Mouse (Mus musculus): ENCODE measurements around the gene Gm26661. TPM values are rescaled to one million over a fixed set of nuclear protein-coding genes. Genes with fewer than 3 reads are reported as not detected.

The Gm26661 gene
- polyA plus RNA-seq, 1 experiment from 2014 or later, result 1.2 TPM

DNA sequence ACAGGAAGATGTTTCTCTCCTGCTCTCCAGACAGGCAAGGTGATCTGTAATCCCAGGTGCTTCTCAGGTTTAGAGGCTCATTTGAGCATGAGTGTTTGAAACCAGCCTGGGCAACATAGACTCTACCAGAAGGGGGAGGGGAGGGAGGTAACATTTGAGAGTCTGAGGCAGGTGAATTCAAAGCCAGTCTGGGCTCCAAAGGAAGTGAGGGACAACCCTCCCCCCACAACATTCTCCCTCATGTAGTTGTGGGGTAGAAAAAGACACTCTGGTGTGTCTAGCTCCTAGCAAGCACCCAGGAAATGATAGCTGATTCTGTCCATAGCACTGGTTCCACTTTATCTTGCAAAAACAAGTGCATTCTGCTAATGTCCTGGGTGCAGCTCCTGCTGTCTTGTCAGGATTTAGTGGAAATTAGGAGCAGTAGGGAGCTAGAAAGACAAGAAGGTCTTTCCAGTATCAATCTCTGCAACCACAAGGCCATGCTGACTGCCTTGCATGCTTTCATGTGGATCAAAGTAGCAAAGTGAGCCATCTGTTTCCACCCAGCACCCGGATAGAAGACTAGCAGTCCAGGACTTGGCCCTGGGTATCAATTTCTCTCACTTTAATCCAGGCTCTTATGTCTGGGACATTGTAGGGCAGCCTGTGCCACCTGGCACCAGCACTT is 40.5 kb downstream of the Gm26661 start:
- Histone ChIP-seq H3K27ac (ENCODE audit: low read length) (no peak overlapping the region), H3K27me3 (ENCODE audit: control insufficient read depth, insufficient read depth, low read depth, low read length) (no peaks in the 10 kb centered on the region), H3K9me3 (replicated peaks; ENCODE audit: control insufficient read depth, low read length, poor library complexity, severe bottlenecking) (no peaks in the 10 kb centered on the region), H3K4me2 (ENCODE audit: low read length) (no peak overlapping the region), H3K4me1 (ENCODE audit: control insufficient read depth, insufficient read depth, low read length) (no peaks in the 10 kb centered on the region), H3K9ac (ENCODE audit: low read depth, low read length) (no peak overlapping the region), H3K4me3 (ENCODE audit: low read depth, low read length) (no peak overlapping the region), H3K36me3 (ENCODE audit: control insufficient read depth, insufficient read depth, low read length) (no peaks in the 10 kb centered on the region)
- no peak for ATAC-seq
- 68% methylated on average over 1 of the region's 1 CpGs for WGBS

DNA sequence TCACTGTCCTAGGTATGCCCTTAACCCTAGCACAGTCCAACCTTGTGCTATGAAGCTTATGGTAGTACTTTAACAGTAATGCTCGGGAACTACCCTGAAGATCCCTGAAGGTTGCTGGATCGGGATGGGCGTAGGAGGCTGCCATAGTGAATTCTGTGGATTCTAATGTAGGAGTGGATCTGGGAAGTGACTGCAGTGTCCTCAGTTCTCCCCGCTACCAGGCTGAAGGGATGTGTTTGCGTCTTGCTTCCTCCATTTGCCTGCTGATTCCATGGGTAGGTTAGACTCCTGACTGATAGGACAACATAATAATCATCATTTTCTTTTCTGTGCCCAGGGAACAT is 41.0 kb downstream of the Gm26661 start:
- no peak for ATAC-seq
- H3K4me1 ChIP-seq (ENCODE audit: control insufficient read depth, insufficient read depth, low read length), result no peaks in the 10 kb centered on the region
- H3K9me3 ChIP-seq (replicated peaks; ENCODE audit: control insufficient read depth, low read length, poor library complexity, severe bottlenecking), result no peaks in the 10 kb centered on the region
- H3K9ac ChIP-seq (ENCODE audit: low read depth, low read length), result no peak overlapping the region
- no peak overlapping the region for H3K4me2 ChIP-seq (ENCODE audit: low read length)
- no peak overlapping the region for H3K4me3 ChIP-seq (ENCODE audit: low read depth, low read length)
- H3K27ac ChIP-seq (ENCODE audit: low read length), result no peak overlapping the region
- H3K27me3 ChIP-seq (ENCODE audit: control insufficient read depth, insufficient read depth, low read depth, low read length), result no peaks in the 10 kb centered on the region
- H3K36me3 ChIP-seq (ENCODE audit: control insufficient read depth, insufficient read depth, low read length), result no peaks in the 10 kb centered on the region
- 97% methylated on average over 5 of the region's 5 CpGs for WGBS

DNA sequence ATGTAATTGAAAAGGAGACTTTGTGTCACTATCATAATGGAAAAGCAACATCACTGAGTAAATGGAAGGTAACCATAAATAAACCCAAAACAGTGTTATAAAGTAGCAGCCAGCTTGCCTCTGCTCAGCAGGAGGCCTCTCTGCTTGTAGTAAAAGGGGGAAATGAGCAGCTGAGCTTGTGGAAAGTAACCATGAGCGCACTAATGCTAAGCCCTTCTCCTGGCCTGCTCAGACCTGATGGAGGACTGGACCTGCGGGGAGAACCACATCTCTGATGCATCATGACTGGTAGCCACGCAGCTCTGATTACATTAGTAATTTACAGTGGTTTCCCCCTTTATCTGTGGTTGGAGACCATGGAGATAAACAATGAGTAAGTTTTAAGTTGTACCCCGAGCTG is 42.1 kb downstream of the Gm26661 start:
- Histone ChIP-seq H3K4me3 (ENCODE audit: low read depth, low read length) (no peak overlapping the region), H3K9ac (ENCODE audit: low read depth, low read length) (no peak overlapping the region), H3K27me3 (ENCODE audit: control insufficient read depth, insufficient read depth, low read depth, low read length) (no peaks in the 10 kb centered on the region), H3K9me3 (replicated peaks; ENCODE audit: control insufficient read depth, low read length, poor library complexity, severe bottlenecking) (no peaks in the 10 kb centered on the region), H3K36me3 (ENCODE audit: control insufficient read depth, insufficient read depth, low read length) (no peaks in the 10 kb centered on the region), H3K27ac (ENCODE audit: low read length) (no peak overlapping the region), H3K4me1 (ENCODE audit: control insufficient read depth, insufficient read depth, low read length) (no peaks in the 10 kb centered on the region), H3K4me2 (ENCODE audit: low read length) (no peak overlapping the region)
- WGBS, result 79% methylated on average over 4 of the region's 4 CpGs
- ATAC-seq, result no peak

DNA sequence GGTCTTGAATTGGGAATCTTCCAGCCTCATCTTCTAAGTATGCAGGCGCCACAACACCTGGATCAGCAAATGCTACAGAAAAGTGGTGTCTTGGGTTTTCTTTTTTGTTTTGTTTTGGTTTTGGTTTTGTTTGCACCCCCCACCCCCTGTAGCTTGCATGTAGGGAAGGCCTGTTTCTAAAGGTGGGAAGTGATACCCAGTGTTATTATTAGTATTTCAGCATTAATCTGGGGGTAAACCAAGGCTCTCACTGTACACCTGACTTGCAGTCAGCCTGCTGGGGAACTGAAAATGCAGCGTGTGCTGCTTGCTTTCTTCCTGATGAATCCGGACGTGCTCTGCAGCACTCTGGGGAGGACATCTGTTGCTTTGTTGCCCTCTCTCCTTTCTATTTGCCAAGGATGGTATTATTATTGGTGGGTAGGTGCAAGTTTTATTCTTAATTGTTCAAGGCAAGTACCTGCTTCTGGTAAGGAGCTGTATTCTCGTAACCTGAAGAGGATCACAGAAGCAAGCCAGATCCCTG is 47.2 kb downstream of the Gm26661 start:
- Histone ChIP-seq H3K36me3 (ENCODE audit: control insufficient read depth, insufficient read depth, low read length) (no peaks in the 10 kb centered on the region), H3K27ac (ENCODE audit: low read length) (no peak overlapping the region), H3K4me3 (ENCODE audit: low read depth, low read length) (no peak overlapping the region), H3K9ac (ENCODE audit: low read depth, low read length) (no peak overlapping the region), H3K27me3 (ENCODE audit: control insufficient read depth, insufficient read depth, low read depth, low read length) (no peaks in the 10 kb centered on the region), H3K4me1 (ENCODE audit: control insufficient read depth, insufficient read depth, low read length) (no peaks in the 10 kb centered on the region), H3K4me2 (ENCODE audit: low read length) (no peak overlapping the region), H3K9me3 (replicated peaks; ENCODE audit: control insufficient read depth, low read length, poor library complexity, severe bottlenecking) (no peaks in the 10 kb centered on the region)
- no peak for ATAC-seq
- WGBS, result 78% methylated on average over 5 of the region's 5 CpGs

DNA sequence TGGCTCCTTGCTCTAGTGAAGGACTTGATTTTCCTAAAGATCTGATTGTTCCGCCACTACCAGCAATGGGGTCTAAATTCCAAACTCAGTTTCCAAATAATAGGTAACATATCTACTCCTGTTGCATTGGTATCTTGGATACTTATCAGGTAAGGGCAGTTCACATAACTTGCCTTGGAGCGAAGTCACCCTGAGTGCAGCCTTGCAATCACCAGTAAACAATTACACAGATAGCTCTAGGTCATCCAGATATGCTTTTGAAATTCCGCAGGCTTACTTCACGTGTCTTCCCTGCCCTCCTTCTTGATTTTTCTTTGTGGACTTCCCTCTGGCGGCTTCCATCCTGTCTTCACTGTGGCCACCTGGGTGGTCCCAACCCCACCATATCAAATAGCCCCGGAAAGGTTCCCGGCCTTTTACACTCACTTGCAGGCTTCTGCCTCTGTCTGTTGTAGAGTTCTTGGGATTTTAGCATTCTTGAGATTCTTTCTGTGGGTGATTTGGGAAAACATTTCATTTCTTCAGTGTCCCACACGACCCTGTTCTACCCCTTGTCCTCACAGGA is 48.6 kb downstream of the Gm26661 start:
- H3K9me3 ChIP-seq (replicated peaks; ENCODE audit: control insufficient read depth, low read length, poor library complexity, severe bottlenecking), result no peaks in the 10 kb centered on the region
- ATAC-seq, result no peak
- H3K27ac ChIP-seq (ENCODE audit: low read length), result no peak overlapping the region

More for the DNA sequence above, 48.6 kb downstream of the Gm26661 start:
- WGBS, result 55% methylated on average over 8 of the region's 8 CpGs
- H3K36me3 ChIP-seq (ENCODE audit: control insufficient read depth, insufficient read depth, low read length), result no peaks in the 10 kb centered on the region
- H3K4me3 ChIP-seq (ENCODE audit: low read depth, low read length), result no peak overlapping the region
- no peaks in the 10 kb centered on the region for H3K27me3 ChIP-seq (ENCODE audit: control insufficient read depth, insufficient read depth, low read depth, low read length)
- H3K4me2 ChIP-seq (ENCODE audit: low read length), result no peak overlapping the region
- no peak overlapping the region for H3K9ac ChIP-seq (ENCODE audit: low read depth, low read length)
- H3K4me1 ChIP-seq (ENCODE audit: control insufficient read depth, insufficient read depth, low read length), result no peaks in the 10 kb centered on the region

Other genes starting within 250 kb of the Gm26661 start
- gene Gm3558, start 223.0 kb upstream of the Gm26661 start, polyA plus RNA-seq (2015; fragmentation: Nextera tagmentation; extraction: Ambion mirVana), result 6.3 and 6.7 TPM in 2 replicates
- not detected in 2 replicates for gene Gm10338, start 196.0 kb upstream of the Gm26661 start, polyA plus RNA-seq (2015; fragmentation: Nextera tagmentation; extraction: Ambion mirVana)
- not detected in 2 replicates for gene Gm10128, start 147.6 kb upstream of the Gm26661 start, polyA plus RNA-seq (2015; fragmentation: Nextera tagmentation; extraction: Ambion mirVana)
- gene Flnb, start 26.4 kb downstream of the Gm26661 start, polyA plus RNA-seq (2015; fragmentation: Nextera tagmentation; extraction: Ambion mirVana), result 7.0 and 12.4 TPM in 2 replicates
- gene Gm45521, start 165.7 kb downstream of the Gm26661 start, polyA plus RNA-seq (2015; fragmentation: Nextera tagmentation; extraction: Ambion mirVana), result 0.48 and 0.99 TPM in 2 replicates
- 0.04 and 0.07 TPM in 2 replicates for gene Dnase1l3, start 203.0 kb downstream of the Gm26661 start, polyA plus RNA-seq (2015; fragmentation: Nextera tagmentation; extraction: Ambion mirVana)
- gene Abhd6, start 211.3 kb downstream of the Gm26661 start, polyA plus RNA-seq (2015; fragmentation: Nextera tagmentation; extraction: Ambion mirVana), result 42.8 and 42.9 TPM in 2 replicates

Data from midbrain, embryonic 16.5 days (tissue).